Mouse (Mus musculus): ENCODE results near the gene Olfr894. TPM values are rescaled to one million over a fixed set of nuclear protein-coding genes. Genes with fewer than 3 reads are reported as not detected.
"Not testable (repeated sequence)": the region's sequence is repeated elsewhere in the genome, so short reads cannot be mapped to it uniquely, and the experiment has no call there.

Olfr894 gene
- not detected in 2 replicates for polyA plus RNA-seq (2016; fragmentation: Nextera tagmentation; extraction: Ambion mirVana)

DNA sequence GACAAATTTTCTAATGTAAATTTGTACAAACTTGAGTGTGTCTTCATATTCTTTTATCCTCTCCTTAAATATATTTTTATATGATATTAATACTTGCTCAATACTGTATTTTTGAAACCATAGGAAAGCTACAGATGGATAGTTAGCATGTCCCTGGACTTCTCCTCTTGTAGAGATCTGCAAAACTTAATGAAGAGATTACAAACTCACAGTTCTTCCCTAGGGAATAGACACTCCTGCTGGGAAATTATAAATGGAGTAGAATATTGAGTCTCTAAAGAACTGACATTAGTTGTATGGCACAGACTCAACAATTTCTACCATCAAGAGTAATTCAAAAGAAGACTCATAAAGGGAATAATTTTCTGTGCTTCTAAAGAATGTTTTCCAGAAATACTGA lies at the start of gene Olfr894:
TSS of gene Olfr894 (plus strand) at position 301 of the 400 bp plus-strand sequence.
- Histone ChIP-seq H3K4me3 (no peak within 1 kb of the TSS), H3K36me3 (replicated peaks) (no peaks in the 10 kb centered on the region), H3K4me1 (no peaks in the 10 kb centered on the region), H3K9me3 (no peaks in the 10 kb centered on the region), H3K27ac (replicated peaks) (no peak within 1 kb of the TSS), H3K27me3 (replicated peaks; ENCODE audit: low read depth, poor library complexity, severe bottlenecking) (no peaks in the 10 kb centered on the region)
- no peak for DNase-seq (ENCODE audit: low spot score)

DNA sequence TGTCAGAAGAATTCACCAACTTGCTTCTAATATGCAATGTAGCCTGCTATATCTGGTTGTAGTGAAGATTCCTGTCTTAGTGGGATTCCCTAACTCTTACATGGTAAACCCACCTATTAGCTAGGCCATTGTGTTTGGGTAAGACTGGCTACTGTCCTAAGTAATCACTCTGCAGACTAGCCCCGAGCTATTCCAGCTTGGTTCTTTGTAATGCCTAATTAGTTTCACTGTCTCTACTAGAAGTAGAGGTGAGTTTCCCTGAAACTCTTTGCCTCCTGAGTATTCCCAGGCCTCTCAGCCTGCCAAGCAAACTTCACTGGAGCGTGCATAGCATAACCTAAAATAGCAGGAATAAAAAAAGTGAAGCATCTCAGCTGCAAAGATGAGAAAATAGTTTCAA lies 49.5 kb upstream of the Olfr894 start:
- not testable (repeated sequence) for H3K4me1 ChIP-seq; H3K27ac ChIP-seq (replicated peaks); H3K27me3 ChIP-seq (replicated peaks; ENCODE audit: low read depth, poor library complexity, severe bottlenecking); H3K36me3 ChIP-seq (replicated peaks); H3K4me3 ChIP-seq; H3K9me3 ChIP-seq; DNase-seq (ENCODE audit: low spot score)
- 58% methylated on average over 2 of the region's 2 CpGs for WGBS

DNA sequence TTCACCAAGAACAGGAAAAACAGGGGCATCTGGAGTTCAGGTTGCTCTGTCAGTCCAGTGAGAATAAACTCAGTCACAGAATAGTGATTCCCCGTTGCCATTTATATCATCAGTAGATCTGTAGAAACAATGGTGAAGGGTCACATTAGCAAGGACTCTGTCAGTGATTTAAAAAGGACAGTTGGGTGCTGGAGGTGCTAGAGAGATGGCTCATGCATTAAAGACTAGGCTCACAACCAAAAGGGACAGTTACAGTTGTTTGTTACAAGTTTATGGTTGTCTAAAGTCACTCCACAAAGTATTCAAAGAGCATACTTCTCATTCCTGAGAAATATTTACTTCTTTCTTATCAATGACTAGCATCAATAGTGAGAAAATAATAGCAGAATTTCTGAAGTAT lies 37.1 kb upstream of the Olfr894 start, which contains the start of gene Olfr891:
TSS of gene Olfr891 (minus strand) at position 101 of the 400 bp plus-strand sequence.
- no peak for DNase-seq (ENCODE audit: low spot score)
- 84% methylated on average over 1 of the region's 1 CpGs for WGBS

DNA sequence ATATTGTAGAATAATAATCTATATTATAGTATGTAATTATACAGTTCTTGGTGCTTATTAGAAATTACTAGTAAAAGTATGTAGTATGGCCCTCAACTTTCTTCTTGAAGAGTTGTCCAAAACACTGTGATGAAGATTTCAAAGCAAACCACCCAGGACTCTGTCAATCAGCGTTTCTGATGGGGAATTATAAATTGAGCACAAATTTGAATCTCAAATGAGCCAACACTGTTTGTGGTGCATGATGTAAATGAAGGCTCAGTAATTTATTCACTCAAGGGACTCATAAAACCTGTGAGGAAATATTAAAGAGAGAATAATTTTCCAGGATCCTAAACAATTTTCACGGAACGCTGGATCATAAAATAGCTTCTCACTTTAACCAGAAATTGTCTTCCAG lies 9.8 kb upstream of the Olfr894 start, which contains the start of gene Olfr893:
TSS of gene Olfr893 (plus strand) at position 301 of the 400 bp plus-strand sequence.
- no peak for DNase-seq (ENCODE audit: low spot score)
- Histone ChIP-seq H3K27me3 (replicated peaks; ENCODE audit: low read depth, poor library complexity, severe bottlenecking) (no peaks in the 10 kb centered on the region), H3K4me1 (no peaks in the 10 kb centered on the region), H3K36me3 (replicated peaks) (no peaks in the 10 kb centered on the region), H3K9me3 (peaks cover 3% of the 10 kb centered on the region; the same call in 1 of the 2 replicates), H3K27ac (replicated peaks) (no peak within 1 kb of the TSS), H3K4me3 (no peak within 1 kb of the TSS)
- 88% methylated on average over 3 of the region's 3 CpGs for WGBS

More for the DNA sequence above, 37.1 kb upstream of the Olfr894 start, which contains the start of gene Olfr891:
- Histone ChIP-seq H3K27me3 (replicated peaks; ENCODE audit: low read depth, poor library complexity, severe bottlenecking) (no peaks in the 10 kb centered on the region), H3K4me1 (no peaks in the 10 kb centered on the region), H3K36me3 (replicated peaks) (no peaks in the 10 kb centered on the region), H3K4me3 (no peak within 1 kb of the TSS), H3K27ac (replicated peaks) (no peak within 1 kb of the TSS), H3K9me3 (peaks cover 9% of the 10 kb centered on the region)

DNA sequence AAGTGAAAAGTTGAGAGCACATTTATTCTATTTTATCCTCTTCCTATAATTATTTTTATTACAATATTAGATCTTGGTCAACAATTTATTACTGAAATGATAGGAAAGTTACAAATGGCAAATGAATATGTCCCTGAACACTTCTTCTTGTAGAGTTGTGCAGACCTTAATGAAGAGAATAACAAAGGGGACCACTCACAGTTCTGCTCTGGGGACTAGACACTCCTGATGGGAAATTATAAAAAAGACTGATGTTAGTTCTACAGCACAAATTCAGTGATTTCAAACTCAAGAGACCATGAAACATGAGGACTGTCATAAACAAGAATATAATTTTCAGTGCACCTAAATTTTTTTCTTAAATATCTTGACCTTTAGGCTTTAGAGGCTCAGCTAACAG lies 34.6 kb downstream of the Olfr894 start, which contains the start of gene Olfr143:
TSS of gene Olfr143 (plus strand) at position 301 of the 400 bp plus-strand sequence.
- H3K4me3 ChIP-seq: no peak within 1 kb of the TSS
- no peaks in the 10 kb centered on the region for H3K9me3 ChIP-seq
- H3K27ac ChIP-seq (replicated peaks): no peak within 1 kb of the TSS
- no peaks in the 10 kb centered on the region for H3K36me3 ChIP-seq (replicated peaks)
- H3K4me1 ChIP-seq: no peaks in the 10 kb centered on the region
- no peak for DNase-seq (ENCODE audit: low spot score)
- no peaks in the 10 kb centered on the region for H3K27me3 ChIP-seq (replicated peaks; ENCODE audit: low read depth, poor library complexity, severe bottlenecking)

DNA sequence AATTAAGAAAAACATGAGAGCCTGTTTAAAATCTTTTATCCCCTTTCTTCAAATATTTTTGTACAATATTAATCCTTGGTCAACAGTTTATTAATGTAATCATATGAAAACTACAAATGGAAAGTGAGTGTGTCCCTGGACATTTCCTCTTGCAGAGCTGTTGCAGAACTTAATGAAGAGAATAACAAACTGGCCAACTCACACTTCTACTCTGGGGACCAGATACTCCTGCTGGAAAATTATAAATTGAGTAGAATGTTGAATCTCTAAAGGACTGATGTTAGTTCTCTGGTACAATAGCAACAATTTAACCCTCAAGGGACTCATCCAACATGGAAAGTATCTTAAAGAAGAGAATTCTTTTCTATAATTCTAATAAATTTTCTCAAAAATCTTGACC lies 49.7 kb downstream of the Olfr894 start, which contains the start of gene Olfr895:
TSS of gene Olfr895 (plus strand) at position 301 of the 400 bp plus-strand sequence.
- DNase-seq (ENCODE audit: low spot score): no peak
- H3K4me3 ChIP-seq: no peak within 1 kb of the TSS

More for the DNA sequence above, 49.7 kb downstream of the Olfr894 start, which contains the start of gene Olfr895:
- no peaks in the 10 kb centered on the region for H3K27me3 ChIP-seq (replicated peaks; ENCODE audit: low read depth, poor library complexity, severe bottlenecking)
- H3K9me3 ChIP-seq: no peaks in the 10 kb centered on the region
- no peaks in the 10 kb centered on the region for H3K4me1 ChIP-seq
- no peak within 1 kb of the TSS for H3K27ac ChIP-seq (replicated peaks)
- no peaks in the 10 kb centered on the region for H3K36me3 ChIP-seq (replicated peaks)

Other genes with a start within 250 kb of the Olfr894 start
- gene Olfr881, start 226.2 kb upstream of the Olfr894 start, polyA plus RNA-seq (2016; fragmentation: Nextera tagmentation; extraction: Ambion mirVana): not detected in 2 replicates
- not detected in 2 replicates for gene Olfr883, start 192.2 kb upstream of the Olfr894 start, polyA plus RNA-seq (2016; fragmentation: Nextera tagmentation; extraction: Ambion mirVana)
- not detected in 2 replicates for gene Olfr884, start 171.5 kb upstream of the Olfr894 start, polyA plus RNA-seq (2016; fragmentation: Nextera tagmentation; extraction: Ambion mirVana)
- gene Olfr885, start 156.7 kb upstream of the Olfr894 start, polyA plus RNA-seq (2016; fragmentation: Nextera tagmentation; extraction: Ambion mirVana): not detected in 2 replicates
- gene Olfr887, start 134.0 kb upstream of the Olfr894 start, polyA plus RNA-seq (2016; fragmentation: Nextera tagmentation; extraction: Ambion mirVana): not detected in 2 replicates
- gene Olfr888, start 109.9 kb upstream of the Olfr894 start, polyA plus RNA-seq (2016; fragmentation: Nextera tagmentation; extraction: Ambion mirVana): not detected in 2 replicates
- 0.19 and 0.26 TPM in 2 replicates for gene Olfr889, start 102.9 kb upstream of the Olfr894 start, polyA plus RNA-seq (2016; fragmentation: Nextera tagmentation; extraction: Ambion mirVana)
- not detected in 2 replicates for gene Olfr890, start 75.5 kb upstream of the Olfr894 start, polyA plus RNA-seq (2016; fragmentation: Nextera tagmentation; extraction: Ambion mirVana)
- gene Olfr891, start 37.2 kb upstream of the Olfr894 start, polyA plus RNA-seq (2016; fragmentation: Nextera tagmentation; extraction: Ambion mirVana): not detected in 2 replicates
- not detected in 2 replicates for gene Olfr893, start 9.7 kb upstream of the Olfr894 start, polyA plus RNA-seq (2016; fragmentation: Nextera tagmentation; extraction: Ambion mirVana)
- not detected in 2 replicates for gene Olfr143, start 34.7 kb downstream of the Olfr894 start, polyA plus RNA-seq (2016; fragmentation: Nextera tagmentation; extraction: Ambion mirVana)
- gene Olfr895, start 49.8 kb downstream of the Olfr894 start, polyA plus RNA-seq (2016; fragmentation: Nextera tagmentation; extraction: Ambion mirVana): not detected in 2 replicates
- gene Olfr896-ps1, start 73.1 kb downstream of the Olfr894 start, polyA plus RNA-seq (2016; fragmentation: Nextera tagmentation; extraction: Ambion mirVana): not detected in 2 replicates
- not detected in 2 replicates for gene Olfr25, start 111.0 kb downstream of the Olfr894 start, polyA plus RNA-seq (2016; fragmentation: Nextera tagmentation; extraction: Ambion mirVana)
- not detected in 2 replicates for gene Olfr898, start 130.4 kb downstream of the Olfr894 start, polyA plus RNA-seq (2016; fragmentation: Nextera tagmentation; extraction: Ambion mirVana)
- gene Olfr250, start 148.8 kb downstream of the Olfr894 start, polyA plus RNA-seq (2016; fragmentation: Nextera tagmentation; extraction: Ambion mirVana): not detected in 2 replicates
- gene Olfr251, start 159.0 kb downstream of the Olfr894 start, polyA plus RNA-seq (2016; fragmentation: Nextera tagmentation; extraction: Ambion mirVana): not detected in 2 replicates
- gene Olfr147, start 183.6 kb downstream of the Olfr894 start, polyA plus RNA-seq (2016; fragmentation: Nextera tagmentation; extraction: Ambion mirVana): not detected in 2 replicates
- gene Olfr901, start 211.4 kb downstream of the Olfr894 start, polyA plus RNA-seq (2016; fragmentation: Nextera tagmentation; extraction: Ambion mirVana): not detected in 2 replicates
- gene Olfr902, start 229.6 kb downstream of the Olfr894 start, polyA plus RNA-seq (2016; fragmentation: Nextera tagmentation; extraction: Ambion mirVana): not detected in 2 replicates
- gene Olfr904, start 245.1 kb downstream of the Olfr894 start, polyA plus RNA-seq (2016; fragmentation: Nextera tagmentation; extraction: Ambion mirVana): not detected in 2 replicates

Data from embryonic facial prominence, embryonic 10.5 days (tissue).